Mouse (Mus musculus) heart, embryonic 10.5 days (tissue): ENCODE data around the gene March10. TPM values are rescaled to one million over a fixed set of nuclear protein-coding genes. Genes with fewer than 3 reads are reported as not detected.
A peak's percentile ranks its signal among the peaks of the same experiment; 100 is the strongest.

Experiments
- DNase-seq: peaks from one replicate; pipeline ENCODE4 v3.0.0-alpha.2; 2017; ENCODE audit warnings: low spot score
- H3K27ac ChIP-seq: fragments of 300-500 bp; sonication (generic); 2 replicates; pipeline ENCODE4 v1.5.1; 2016; ENCODE audit warnings: mild to moderate bottlenecking
- H3K27me3 ChIP-seq: fragments of 300-500 bp; sonication (generic); 2 replicates; pipeline ENCODE4 v1.6.1; 2016; ENCODE audit warnings: mild to moderate bottlenecking; ENCODE audit not compliant: poor library complexity, insufficient read depth, severe bottlenecking
- H3K36me3 ChIP-seq: fragments of 300-500 bp; sonication (generic); 2 replicates; pipeline ENCODE4 v1.6.1; 2016; ENCODE audit warnings: mild to moderate bottlenecking, moderate library complexity
- H3K4me1 ChIP-seq: fragments of 300-500 bp; sonication (generic); 2 replicates; pipeline ENCODE4 v1.6.1; 2016; ENCODE audit warnings: mild to moderate bottlenecking
- H3K4me3 ChIP-seq: fragments of 300-500 bp; sonication (generic); 2 replicates; pipeline ENCODE4 v1.5.1; 2016; ENCODE audit warnings: mild to moderate bottlenecking, moderate library complexity
- H3K9me3 ChIP-seq: fragments of 300-500 bp; sonication (generic); 2 replicates; pipeline ENCODE4 v1.6.1; 2016; ENCODE audit warnings: mild to moderate bottlenecking, moderate library complexity
- whole genome bisulfite sequencing: fragments of 180-500 bp; shearing (Covaris S2); methylation state at CpG from one replicate; pipeline ENCODE4 v1.1.7; 2016; 5-methylcytosine and 5-hydroxymethylcytosine counted together
- polyA plus RNA-seq: library from polyadenylated mRNA; unstranded; fragments of >200 nt; fragmentation: Nextera tagmentation; extraction: Ambion mirVana; gene quantifications from 2 replicates; pipeline ENCODE4 v1.2.1, GENCODE M21; 2016

The March10 gene
- polyA plus RNA-seq, 1 experiment from 2014 or later: 0.40 TPM

DNA sequence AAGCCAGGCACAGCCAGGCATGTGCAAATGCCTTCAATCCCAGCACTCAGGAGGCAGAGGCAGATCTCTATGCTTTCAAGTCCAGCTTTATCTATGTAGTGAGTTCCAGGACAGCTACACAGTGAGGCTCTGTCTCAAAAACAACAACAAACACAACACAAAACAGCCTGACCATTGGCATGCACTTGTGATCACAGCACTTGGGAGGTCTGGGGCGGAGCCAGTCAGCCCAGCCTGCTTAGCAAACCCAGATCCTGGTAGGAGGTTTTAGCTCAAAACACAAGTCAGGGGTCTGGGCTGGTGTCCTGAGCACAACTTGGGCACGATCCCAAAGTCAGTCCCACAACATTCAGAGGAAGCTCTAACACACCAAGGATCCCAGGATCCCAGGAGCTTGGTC lies 18.2 kb upstream of the March10 start:
- no peaks in the 10 kb centered on the region for H3K9me3 ChIP-seq
- peak; percentile 72 for DNase-seq
- WGBS: 55% methylated on average over 2 of the region's 2 CpGs
- no peaks in the 10 kb centered on the region for H3K36me3 ChIP-seq
- H3K4me3 ChIP-seq: no peak overlapping the region
- no peaks in the 10 kb centered on the region for H3K27me3 ChIP-seq
- peak overlapping the region; percentile 43; the same call in 1 of the 2 replicates for H3K27ac ChIP-seq
- peaks cover 27% of the 10 kb centered on the region for H3K4me1 ChIP-seq

DNA sequence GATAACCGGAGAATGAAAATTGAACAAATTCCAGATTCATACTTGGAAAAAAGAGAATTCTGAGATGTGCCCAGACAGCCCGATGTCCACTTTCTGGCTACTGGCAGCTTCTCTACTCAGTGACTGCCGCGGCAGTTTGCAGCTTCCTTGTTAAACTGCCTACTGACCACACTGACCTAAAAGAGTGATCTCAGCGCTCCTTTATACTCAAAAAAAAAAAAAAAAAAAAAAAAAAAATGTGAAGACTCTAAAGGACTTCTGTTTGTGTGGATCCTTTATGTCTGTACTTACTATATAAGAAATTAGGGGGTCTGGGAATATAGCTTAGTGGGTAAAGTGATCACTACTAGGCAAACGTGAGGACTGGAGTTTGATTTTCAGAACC lies 17.8 kb upstream of the March10 start:
- 44% methylated on average over 6 of the region's 6 CpGs for WGBS
- peak overlapping the region; percentile 43; the same call in 1 of the 2 replicates for H3K27ac ChIP-seq
- H3K27me3 ChIP-seq: no peaks in the 10 kb centered on the region
- no peak overlapping the region for H3K4me3 ChIP-seq
- DNase-seq: peak; percentile 58
- peaks cover 31% of the 10 kb centered on the region for H3K4me1 ChIP-seq
- H3K36me3 ChIP-seq: no peaks in the 10 kb centered on the region
- no peaks in the 10 kb centered on the region for H3K9me3 ChIP-seq

DNA sequence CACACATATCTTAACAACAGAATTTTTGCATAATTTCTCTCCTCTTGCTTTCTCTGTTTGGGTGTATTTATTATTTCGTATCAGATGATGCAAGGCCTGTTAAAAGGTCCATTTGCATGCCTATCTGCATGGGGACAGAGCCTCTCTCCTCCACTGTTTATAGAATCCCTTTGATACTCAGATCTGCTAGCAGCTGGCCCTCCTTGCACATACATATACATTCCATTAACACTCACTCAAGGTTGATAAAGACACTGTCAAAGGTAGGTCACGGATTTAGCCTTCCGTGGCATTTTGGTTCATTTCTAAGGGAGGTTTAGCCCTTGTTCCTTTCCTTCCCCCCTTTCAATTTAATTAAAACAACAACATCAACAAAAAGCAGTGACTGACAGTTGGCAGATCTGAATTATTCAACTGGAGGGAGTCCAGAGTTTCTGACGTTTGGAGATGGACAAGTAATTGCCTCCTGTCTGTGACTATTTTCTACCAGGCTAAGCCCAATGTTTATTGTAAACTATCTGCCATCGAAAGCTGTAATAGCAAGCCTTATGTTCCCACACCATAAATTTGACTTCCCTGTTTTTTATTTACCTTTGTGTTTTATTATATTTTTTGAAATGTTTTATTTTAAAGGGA lies 17.3 kb upstream of the March10 start:
- Histone ChIP-seq H3K27ac (peak overlapping the region; percentile 43), H3K36me3 (no peaks in the 10 kb centered on the region), H3K27me3 (no peaks in the 10 kb centered on the region), H3K4me1 (peaks cover 36% of the 10 kb centered on the region), H3K9me3 (no peaks in the 10 kb centered on the region), H3K4me3 (no peak overlapping the region)
- WGBS: 32% methylated on average over 5 of the region's 5 CpGs
- DNase-seq: peak; percentile 42

DNA sequence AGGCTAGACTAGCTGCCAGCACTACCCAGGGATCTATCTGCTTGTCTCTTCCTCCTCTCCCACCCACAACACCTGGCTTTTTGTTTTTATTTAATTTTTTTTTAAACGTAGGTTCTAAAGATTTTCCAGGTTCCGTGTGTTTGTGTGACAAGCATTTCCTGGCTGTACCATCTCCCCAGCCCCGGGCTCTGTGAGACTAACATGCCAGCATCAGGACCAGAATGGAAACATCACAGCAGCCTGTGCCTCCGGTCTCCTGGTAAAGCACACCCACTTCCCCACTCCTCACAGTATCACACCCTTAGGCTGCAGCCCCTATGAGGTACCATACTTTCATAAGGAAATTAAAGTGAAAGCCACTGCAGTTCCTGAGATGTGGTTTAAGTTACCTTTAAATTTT lies 16.1 kb upstream of the March10 start:
- Histone ChIP-seq H3K4me1 (peaks cover 48% of the 10 kb centered on the region), H3K4me3 (no peak overlapping the region), H3K9me3 (no peaks in the 10 kb centered on the region), H3K27ac (peak overlapping the region; percentile 49; the same call in 1 of the 2 replicates), H3K27me3 (no peaks in the 10 kb centered on the region), H3K36me3 (no peaks in the 10 kb centered on the region)
- DNase-seq: peak; percentile 30
- 40% methylated on average over 4 of the region's 4 CpGs for WGBS

- DNase-seq: peak; percentile 59
- H3K9me3 ChIP-seq: no peaks in the 10 kb centered on the region
- no peaks in the 10 kb centered on the region for H3K27me3 ChIP-seq
- H3K36me3 ChIP-seq: no peaks in the 10 kb centered on the region
- H3K27ac ChIP-seq: no peak overlapping the region; the same call in 1 of the 2 replicates
- WGBS: 83% methylated on average over 4 of the region's 4 CpGs
- H3K4me3 ChIP-seq: no peak overlapping the region
- peaks cover 62% of the 10 kb centered on the region for H3K4me1 ChIP-seq
These were observed 14.4 kb upstream of the March10 start for GRCm38 (mm10) chr11:105470896-105471295.

DNA sequence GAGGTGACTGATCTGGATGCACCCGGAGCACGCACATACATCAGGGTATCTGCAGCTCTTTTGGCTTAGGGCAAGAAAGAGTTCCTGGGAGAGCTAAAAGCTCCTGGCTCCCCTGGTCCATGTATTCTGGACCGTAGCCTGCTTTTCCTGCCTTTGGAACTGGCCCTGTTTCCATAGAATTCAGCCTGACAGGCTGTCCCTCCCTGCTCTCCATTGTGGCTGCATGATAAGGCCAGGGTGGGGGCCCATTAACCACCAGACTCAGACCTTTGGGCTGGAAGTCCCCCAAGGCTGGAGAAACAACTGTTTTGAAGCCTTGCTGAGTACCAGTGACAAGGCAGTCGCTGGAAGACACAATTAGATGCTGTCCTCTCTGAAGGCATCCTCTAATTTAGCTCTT lies 13.0 kb upstream of the March10 start:
- Histone ChIP-seq H3K9me3 (no peaks in the 10 kb centered on the region), H3K27ac (peak overlapping the region; percentile 79), H3K27me3 (no peaks in the 10 kb centered on the region), H3K4me3 (no peak overlapping the region), H3K36me3 (no peaks in the 10 kb centered on the region), H3K4me1 (peaks cover 63% of the 10 kb centered on the region)
- WGBS: 62% methylated on average over 4 of the region's 4 CpGs
- peak; percentile 74 for DNase-seq

- Histone ChIP-seq H3K27me3 (no peaks in the 10 kb centered on the region), H3K36me3 (no peaks in the 10 kb centered on the region), H3K4me1 (peaks cover 66% of the 10 kb centered on the region), H3K9me3 (no peaks in the 10 kb centered on the region), H3K27ac (peak overlapping the region; percentile 79), H3K4me3 (no peak overlapping the region)
- 53% methylated on average over 8 of the region's 8 CpGs for WGBS
- DNase-seq: peak; percentile 68
These were observed 12.6 kb upstream of the March10 start for GRCm38 (mm10) chr11:105469091-105469507.

DNA sequence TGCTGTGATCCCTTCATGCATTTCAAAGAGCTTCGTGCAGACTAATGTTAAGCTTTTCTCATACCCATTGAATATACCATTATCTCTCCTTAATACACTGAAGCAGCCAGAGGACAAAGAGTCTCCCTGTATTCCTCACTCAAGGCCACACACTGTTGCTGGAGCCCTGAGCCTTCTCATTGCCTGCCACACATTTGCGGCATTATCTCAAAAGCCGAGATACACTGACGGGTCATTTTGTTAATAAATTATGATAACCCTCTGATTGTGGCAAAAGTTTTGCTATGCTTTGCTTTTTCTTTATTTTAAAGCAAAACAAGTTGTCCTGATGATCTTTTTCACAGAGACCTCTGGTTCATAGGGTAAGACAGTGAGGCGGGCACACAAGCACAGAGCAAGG lies 11.9 kb upstream of the March10 start:
- no peaks in the 10 kb centered on the region for H3K9me3 ChIP-seq
- WGBS: 68% methylated on average over 5 of the region's 5 CpGs
- peak; percentile 64 for DNase-seq
- H3K4me1 ChIP-seq: peaks cover 64% of the 10 kb centered on the region
- H3K36me3 ChIP-seq: no peaks in the 10 kb centered on the region
- no peak overlapping the region for H3K4me3 ChIP-seq
- no peaks in the 10 kb centered on the region for H3K27me3 ChIP-seq
- peak overlapping the region; percentile 79; the same call in 1 of the 2 replicates for H3K27ac ChIP-seq

- 81% methylated on average over 3 of the region's 3 CpGs for WGBS
- H3K4me1 ChIP-seq: peaks cover 61% of the 10 kb centered on the region
These were observed 11.3 kb upstream of the March10 start for GRCm38 (mm10) chr11:105467816-105468215.

GRCm38 (mm10) chr11:105467266-105467665 lies 10.7 kb upstream of the March10 start:
- Histone ChIP-seq H3K4me1 (peaks cover 56% of the 10 kb centered on the region), H3K27ac (peak overlapping the region; percentile 73), H3K9me3 (no peaks in the 10 kb centered on the region), H3K4me3 (no peak overlapping the region), H3K27me3 (no peaks in the 10 kb centered on the region; the same call in 1 of the 2 replicates), H3K36me3 (no peaks in the 10 kb centered on the region)
- peak; percentile 86 for DNase-seq
- 26% methylated on average over 9 of the region's 9 CpGs for WGBS

More at GRCm38 (mm10) chr11:105467816-105468215, 11.3 kb upstream of the March10 start:
- DNase-seq: no peak
- Histone ChIP-seq H3K27me3 (no peaks in the 10 kb centered on the region), H3K4me3 (no peak overlapping the region), H3K27ac (peak overlapping the region; percentile 73), H3K36me3 (no peaks in the 10 kb centered on the region), H3K9me3 (no peaks in the 10 kb centered on the region)

DNA sequence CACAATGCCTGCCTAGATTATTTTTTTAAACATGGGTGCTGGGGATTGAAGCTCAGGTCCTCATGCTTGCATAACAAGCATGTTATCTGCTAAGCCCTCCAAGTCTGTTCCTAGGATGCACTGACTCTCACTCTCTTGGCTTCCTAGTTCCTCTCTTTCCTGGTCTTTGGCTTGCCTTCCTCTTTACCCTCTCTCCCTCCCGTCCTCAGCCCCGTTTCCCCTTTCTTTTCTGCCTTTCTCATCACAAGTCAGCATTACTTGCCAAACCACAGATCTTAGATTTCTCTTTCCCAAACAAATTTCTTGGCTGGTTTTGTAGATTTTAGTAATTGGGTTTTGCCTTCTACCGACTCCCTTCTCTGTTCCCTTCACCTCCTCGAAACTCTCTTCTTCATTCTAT lies 10.2 kb upstream of the March10 start:
- Histone ChIP-seq H3K27me3 (no peaks in the 10 kb centered on the region; the same call in 1 of the 2 replicates), H3K4me3 (no peak overlapping the region), H3K36me3 (no peaks in the 10 kb centered on the region), H3K9me3 (no peaks in the 10 kb centered on the region), H3K4me1 (peaks cover 55% of the 10 kb centered on the region), H3K27ac (peak overlapping the region; percentile 73)
- DNase-seq: no peak
- 58% methylated on average over 4 of the region's 4 CpGs for WGBS

- peak; percentile 65 for DNase-seq
- Histone ChIP-seq H3K4me1 (peaks cover 55% of the 10 kb centered on the region), H3K36me3 (no peaks in the 10 kb centered on the region), H3K9me3 (no peaks in the 10 kb centered on the region), H3K4me3 (no peak overlapping the region), H3K27me3 (no peaks in the 10 kb centered on the region; the same call in 1 of the 2 replicates), H3K27ac (no peak overlapping the region)
- 67% methylated on average over 9 of the region's 9 CpGs for WGBS
These were observed 9.0 kb upstream of the March10 start for GRCm38 (mm10) chr11:105465488-105465887.

DNA sequence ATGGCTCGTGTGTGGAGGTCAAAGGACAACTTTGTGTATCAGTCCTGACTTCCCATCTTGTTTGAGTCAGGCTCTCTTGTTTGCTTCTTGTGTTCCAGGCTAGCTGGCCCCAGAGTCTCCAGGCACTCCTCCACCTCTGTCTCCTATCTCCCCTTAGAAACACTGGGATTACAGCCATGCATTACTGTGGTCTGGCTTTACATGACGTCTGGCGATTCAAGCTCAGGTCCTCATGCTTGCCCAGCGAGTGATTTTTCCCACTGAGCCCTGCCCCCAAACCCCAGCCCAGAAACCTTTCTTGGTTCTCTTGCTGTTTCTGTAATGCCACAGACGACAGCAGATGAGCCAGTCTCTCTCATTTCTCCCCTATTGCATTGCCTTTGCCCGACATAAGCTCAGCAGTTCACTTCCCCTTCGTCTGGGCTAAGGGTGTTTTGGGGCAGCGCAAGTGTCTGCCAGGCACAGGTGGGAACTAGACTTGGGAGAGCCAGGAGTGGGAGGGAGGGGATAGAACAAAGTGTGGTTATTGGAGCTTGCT lies 8.0 kb upstream of the March10 start:
- Histone ChIP-seq H3K27me3 (no peaks in the 10 kb centered on the region; the same call in 1 of the 2 replicates), H3K4me3 (no peak overlapping the region), H3K4me1 (peaks cover 49% of the 10 kb centered on the region), H3K36me3 (no peaks in the 10 kb centered on the region), H3K9me3 (no peaks in the 10 kb centered on the region), H3K27ac (peak overlapping the region; percentile 48; the same call in 1 of the 2 replicates)
- WGBS: 62% methylated on average over 8 of the region's 8 CpGs
- peak; percentile 56 for DNase-seq
